Mouse (Mus musculus) kidney, adult 2 months (tissue): ENCODE data around the gene Trp53bp1. TPM values are rescaled to one million over a fixed set of nuclear protein-coding genes. Genes with fewer than 3 reads are reported as not detected.
A peak's percentile ranks its signal among the peaks of the same experiment; 100 is the strongest.

Source experiments
- DNase-seq: peaks from one replicate; pipeline ENCODE4 v3.0.0; 2021
- H3K27ac ChIP-seq: fragments of 200-500 bp; 2 replicates; pipeline ENCODE4 v1.5.1; 2012; ENCODE audit warnings: low read depth, low read length, control low read depth, inconsistent platforms; ENCODE audit not compliant: insufficient read depth
- H3K27me3 ChIP-seq: fragments of 200-500 bp; replicated peaks from 2 replicates; pipeline ENCODE4 v1.6.1; 2012; ENCODE audit warnings: mild to moderate bottlenecking, moderate library complexity, low read length, inconsistent platforms; ENCODE audit not compliant: control insufficient read depth, insufficient read depth
- H3K36me3 ChIP-seq: fragments of 200-500 bp; 2 replicates; pipeline ENCODE4 v1.6.1; 2012; ENCODE audit warnings: mild to moderate bottlenecking, moderate library complexity, low read length, inconsistent platforms; ENCODE audit not compliant: control insufficient read depth, insufficient read depth
- H3K4me1 ChIP-seq: fragments of 200-500 bp; 2 replicates; pipeline ENCODE4 v1.6.1; 2011; ENCODE audit warnings: low read length; ENCODE audit not compliant: control insufficient read depth, insufficient read depth
- H3K4me3 ChIP-seq: fragments of 200-500 bp; 2 replicates; pipeline ENCODE4 v1.5.1; 2011; ENCODE audit warnings: mild to moderate bottlenecking, low read depth, low read length, control low read depth; ENCODE audit not compliant: insufficient read depth
- CTCF ChIP-seq: fragments of 200-500 bp; conservative IDR thresholded peaks from 2 replicates; pipeline ENCODE4 v1.5.1; 2011; ENCODE audit warnings: low read depth, mild to moderate bottlenecking, control low read depth, low read length, moderate library complexity, mixed read lengths; ENCODE audit not compliant: insufficient read depth, insufficient read length
- POLR2A ChIP-seq: fragments of 200-500 bp; IDR thresholded peaks from one replicate; pipeline ENCODE4 v1.6.1; 2011; ENCODE audit warnings: low read depth, low read length, control low read depth
- WGBS: fragments of 180-500 bp; shearing (Covaris S2); methylation state at CpG from one replicate; pipeline ENCODE4 v1.1.7; 2018; 5-methylcytosine and 5-hydroxymethylcytosine counted together
- polyA plus RNA-seq: library from polyadenylated mRNA; depleted of rRNA; stranded (reverse); fragments of >200 nt; gene quantifications from 2 replicates; pipeline ENCODE4 v1.2.3, GENCODE M21; 2012; rRNA removed

Trp53bp1 gene
- polyA plus RNA-seq: 16.3 and 18.5 TPM in 2 replicates

DNA sequence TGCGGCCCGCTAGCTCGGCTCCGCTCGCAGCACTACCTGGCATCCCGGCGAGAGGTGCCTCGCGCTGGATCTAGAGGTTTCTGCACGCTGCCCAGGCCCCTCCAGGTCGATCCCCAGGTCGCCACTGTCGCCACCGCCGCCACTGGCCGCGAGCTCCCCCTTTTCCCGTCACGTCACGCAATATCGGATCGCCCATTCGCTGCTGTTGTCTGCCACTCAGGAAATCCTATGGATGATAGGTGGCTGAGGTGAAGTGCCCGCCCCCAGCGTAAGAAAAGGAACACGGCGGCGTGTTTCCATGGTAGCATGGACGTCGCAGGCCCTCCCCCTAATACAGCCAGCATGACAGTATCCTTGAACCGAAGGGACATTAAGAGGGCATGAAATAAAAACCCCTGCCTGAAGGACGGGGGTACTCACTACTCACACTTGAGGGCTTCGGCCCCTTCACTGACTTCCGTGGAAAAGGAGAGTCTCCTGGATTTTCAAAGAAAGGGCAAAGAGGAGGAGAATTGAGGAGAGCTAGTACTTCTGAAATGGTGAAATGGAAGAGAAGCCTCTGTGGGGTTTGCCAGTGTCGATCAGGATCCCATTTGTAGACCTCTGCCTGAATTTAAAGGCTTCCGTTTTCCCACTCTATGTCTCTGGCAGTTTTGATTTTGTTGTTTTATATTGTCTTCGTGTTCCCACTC lies at the start of gene Trp53bp1:
Gene Trp53bp1, minus strand, starts transcription at position 172 of the 692 bp plus-strand sequence.
- Histone ChIP-seq H3K4me3 (peak within 1 kb of the TSS; percentile 74), H3K36me3 (0 out of 2 replicates have a peak, but pooled peaks cover 1% of the 10 kb centered on the region), H3K4me1 (peaks cover 9% of the 10 kb centered on the region), H3K27ac (peak within 1 kb of the TSS; percentile 49), H3K27me3 (no peaks in the 10 kb centered on the region)
- 1% methylated on average over 37 of the region's 37 CpGs for WGBS
- no peak for TF ChIP-seq POLR2A
- TF ChIP-seq CTCF: no peak
- DNase-seq: peak; percentile 98

DNA sequence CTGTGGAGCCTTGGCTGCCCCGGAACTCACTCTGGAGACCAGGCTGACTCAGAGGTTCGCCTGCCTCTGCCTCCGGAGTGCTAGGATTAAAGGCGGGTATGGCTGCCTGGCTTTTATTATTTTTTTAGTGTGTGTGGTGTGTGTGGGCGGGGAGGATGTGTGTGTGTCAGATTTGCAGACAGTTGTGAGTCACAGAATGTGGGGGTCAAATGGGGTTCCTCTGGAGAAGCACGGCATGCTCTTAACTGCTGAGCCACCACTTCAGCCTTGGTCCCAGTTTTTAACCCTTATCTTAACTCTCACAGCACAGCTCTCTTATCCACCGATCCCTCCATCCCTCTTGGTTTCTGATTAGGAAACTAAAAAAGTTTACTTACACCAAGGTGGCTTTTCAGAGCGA lies 45.1 kb upstream of the Trp53bp1 start:
- WGBS: 84% methylated on average over 8 of the region's 8 CpGs

DNA sequence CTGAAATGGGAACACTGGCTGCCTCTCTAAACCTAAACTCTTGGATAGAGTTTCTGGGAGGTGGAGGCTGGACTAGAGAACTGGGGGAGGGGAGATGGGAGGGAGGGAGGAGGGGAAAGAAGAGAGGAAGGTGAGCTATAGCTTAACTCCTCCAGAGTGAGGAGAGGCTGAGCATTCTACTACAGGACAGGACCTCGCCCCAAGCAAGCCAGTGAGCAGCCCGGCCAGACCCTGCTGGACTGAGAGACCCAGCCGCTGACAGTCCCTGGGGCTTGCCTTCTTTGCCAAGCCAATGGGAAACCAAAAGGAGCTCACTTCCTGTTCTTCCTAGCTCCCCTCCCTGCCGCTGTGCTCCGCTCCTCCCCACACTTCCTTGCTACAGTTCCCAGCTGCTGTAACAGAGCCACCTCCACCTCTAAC lies 37.8 kb upstream of the Trp53bp1 start:
- DNase-seq: peak; percentile 49
- H3K27ac ChIP-seq: no peak overlapping the region
- TF ChIP-seq POLR2A (no peak), CTCF (no peak)

More for the DNA sequence above, 45.1 kb upstream of the Trp53bp1 start:
- H3K36me3 ChIP-seq: peaks cover 1% of the 10 kb centered on the region; the same call in 1 of the 2 replicates
- H3K27me3 ChIP-seq: no peaks in the 10 kb centered on the region
- no peak for DNase-seq
- no peak overlapping the region for H3K4me3 ChIP-seq
- TF ChIP-seq CTCF: no peak
- TF ChIP-seq POLR2A: no peak
- H3K4me1 ChIP-seq: no peaks in the 10 kb centered on the region
- H3K27ac ChIP-seq: no peak overlapping the region

DNA sequence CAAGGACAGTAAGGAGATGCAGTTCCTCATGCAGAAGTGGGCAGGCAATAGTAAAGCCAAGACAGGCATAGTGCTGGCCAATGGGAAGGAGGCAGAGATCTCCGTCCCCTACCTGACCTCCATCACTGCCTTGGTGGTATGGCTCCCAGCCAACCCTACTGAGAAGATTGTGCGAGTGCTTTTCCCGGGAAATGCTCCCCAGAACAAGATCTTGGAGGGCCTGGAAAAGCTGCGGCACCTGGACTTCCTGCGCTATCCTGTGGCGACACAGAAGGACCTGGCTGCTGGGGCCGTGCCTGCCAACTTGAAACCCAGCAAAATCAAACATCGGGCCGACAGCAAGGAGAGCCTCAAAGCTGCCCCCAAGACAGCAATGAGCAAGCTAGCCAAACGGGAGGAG lies 28.8 kb upstream of the Trp53bp1 start:
- WGBS: 78% methylated on average over 10 of the region's 10 CpGs
- Histone ChIP-seq H3K36me3 (no peaks in the 10 kb centered on the region), H3K4me3 (no peak overlapping the region), H3K4me1 (no peaks in the 10 kb centered on the region), H3K27ac (no peak overlapping the region), H3K27me3 (no peaks in the 10 kb centered on the region)
- DNase-seq: no peak
- TF ChIP-seq POLR2A: no peak
- TF ChIP-seq CTCF: no peak

More for the DNA sequence above, 37.8 kb upstream of the Trp53bp1 start:
- Histone ChIP-seq H3K4me3 (peak overlapping the region; percentile 17; the same call in 1 of the 2 replicates), H3K27me3 (no peaks in the 10 kb centered on the region), H3K4me1 (no peaks in the 10 kb centered on the region), H3K36me3 (no peaks in the 10 kb centered on the region)
- WGBS: 7% methylated on average over 5 of the region's 5 CpGs

DNA sequence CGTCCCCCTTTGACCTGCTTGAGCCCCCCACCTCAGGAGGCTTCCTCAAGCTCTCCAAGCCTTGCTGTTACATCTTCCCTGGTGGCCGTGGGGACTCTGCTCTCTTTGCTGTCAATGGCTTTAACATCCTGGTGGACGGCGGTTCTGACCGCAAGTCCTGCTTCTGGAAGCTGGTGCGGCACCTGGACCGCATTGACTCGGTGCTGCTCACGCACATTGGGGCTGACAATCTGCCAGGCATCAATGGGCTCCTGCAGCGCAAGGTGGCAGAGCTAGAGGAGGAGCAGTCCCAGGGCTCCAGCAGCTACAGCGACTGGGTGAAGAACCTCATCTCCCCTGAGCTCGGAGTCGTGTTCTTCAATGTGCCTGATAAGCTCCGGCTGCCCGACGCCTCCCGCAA lies 28.3 kb upstream of the Trp53bp1 start:
- no peaks in the 10 kb centered on the region for H3K36me3 ChIP-seq
- no peaks in the 10 kb centered on the region for H3K27me3 ChIP-seq
- no peak for TF ChIP-seq POLR2A
- no peaks in the 10 kb centered on the region; the same call in 1 of the 2 replicates for H3K4me1 ChIP-seq
- no peak overlapping the region for H3K4me3 ChIP-seq
- 90% methylated on average over 17 of the region's 17 CpGs for WGBS
- no peak for DNase-seq
- no peak overlapping the region for H3K27ac ChIP-seq

DNA sequence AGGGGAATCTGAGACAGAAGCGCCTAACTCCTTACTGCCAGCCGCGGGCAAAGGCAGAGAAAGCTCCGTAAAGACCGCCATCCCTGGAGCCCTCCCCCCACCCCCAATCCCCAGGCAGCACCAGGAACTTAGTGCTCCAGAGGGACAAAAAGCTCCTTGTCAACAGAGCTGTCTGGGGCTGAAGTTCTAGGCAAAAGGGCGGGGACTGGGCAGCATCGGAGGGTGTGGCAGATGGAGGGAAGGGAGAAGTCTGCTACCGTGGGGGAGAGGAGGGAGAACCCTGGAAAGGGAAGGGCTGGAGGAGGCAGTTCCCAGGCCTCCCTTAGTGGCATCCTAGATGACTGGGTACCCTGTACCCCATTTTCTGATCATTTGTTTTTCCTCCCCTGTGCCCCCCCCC lies 26.9 kb upstream of the Trp53bp1 start:
- Histone ChIP-seq H3K4me3 (no peak overlapping the region), H3K27me3 (no peaks in the 10 kb centered on the region), H3K27ac (no peak overlapping the region), H3K4me1 (peaks cover 2% of the 10 kb centered on the region; the same call in 1 of the 2 replicates), H3K36me3 (no peaks in the 10 kb centered on the region)
- DNase-seq: no peak
- 26% methylated on average over 8 of the region's 8 CpGs for WGBS
- TF ChIP-seq CTCF: no peak
- TF ChIP-seq POLR2A: no peak

DNA sequence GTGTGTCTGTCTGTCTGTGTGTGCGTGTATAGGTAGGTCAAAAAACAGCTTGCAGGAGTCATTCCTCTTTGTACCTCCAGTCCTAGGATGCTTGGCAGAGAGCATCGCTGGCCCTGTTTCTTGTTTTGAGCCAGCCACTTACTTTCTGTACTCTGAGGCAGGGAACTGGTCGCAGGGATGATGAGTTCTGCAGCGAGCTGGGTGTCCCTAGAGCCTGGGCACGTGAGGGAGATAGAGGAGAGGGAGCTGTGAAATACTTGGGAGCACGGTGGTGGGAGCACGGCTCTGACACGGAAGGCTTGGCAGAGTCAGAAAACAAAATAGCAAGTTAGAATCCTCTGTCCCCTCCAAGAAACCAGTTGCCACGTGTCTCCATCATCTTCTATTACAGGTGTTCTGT lies 26.5 kb upstream of the Trp53bp1 start:
- DNase-seq: no peak
- Histone ChIP-seq H3K4me3 (no peak overlapping the region), H3K27ac (no peak overlapping the region), H3K27me3 (no peaks in the 10 kb centered on the region), H3K4me1 (peaks cover 2% of the 10 kb centered on the region; the same call in 1 of the 2 replicates), H3K36me3 (no peaks in the 10 kb centered on the region)
- 30% methylated on average over 9 of the region's 9 CpGs for WGBS
- TF ChIP-seq POLR2A: no peak
- no peak for TF ChIP-seq CTCF
